Mouse (Mus musculus): Measurements from ENCODE around the gene Abcf2. TPM values are rescaled to one million over a fixed set of nuclear protein-coding genes. Genes with fewer than 3 reads are reported as not detected.

Abcf2 gene
- polyA plus RNA-seq, 1 experiment from 2014 or later: 118 TPM

DNA sequence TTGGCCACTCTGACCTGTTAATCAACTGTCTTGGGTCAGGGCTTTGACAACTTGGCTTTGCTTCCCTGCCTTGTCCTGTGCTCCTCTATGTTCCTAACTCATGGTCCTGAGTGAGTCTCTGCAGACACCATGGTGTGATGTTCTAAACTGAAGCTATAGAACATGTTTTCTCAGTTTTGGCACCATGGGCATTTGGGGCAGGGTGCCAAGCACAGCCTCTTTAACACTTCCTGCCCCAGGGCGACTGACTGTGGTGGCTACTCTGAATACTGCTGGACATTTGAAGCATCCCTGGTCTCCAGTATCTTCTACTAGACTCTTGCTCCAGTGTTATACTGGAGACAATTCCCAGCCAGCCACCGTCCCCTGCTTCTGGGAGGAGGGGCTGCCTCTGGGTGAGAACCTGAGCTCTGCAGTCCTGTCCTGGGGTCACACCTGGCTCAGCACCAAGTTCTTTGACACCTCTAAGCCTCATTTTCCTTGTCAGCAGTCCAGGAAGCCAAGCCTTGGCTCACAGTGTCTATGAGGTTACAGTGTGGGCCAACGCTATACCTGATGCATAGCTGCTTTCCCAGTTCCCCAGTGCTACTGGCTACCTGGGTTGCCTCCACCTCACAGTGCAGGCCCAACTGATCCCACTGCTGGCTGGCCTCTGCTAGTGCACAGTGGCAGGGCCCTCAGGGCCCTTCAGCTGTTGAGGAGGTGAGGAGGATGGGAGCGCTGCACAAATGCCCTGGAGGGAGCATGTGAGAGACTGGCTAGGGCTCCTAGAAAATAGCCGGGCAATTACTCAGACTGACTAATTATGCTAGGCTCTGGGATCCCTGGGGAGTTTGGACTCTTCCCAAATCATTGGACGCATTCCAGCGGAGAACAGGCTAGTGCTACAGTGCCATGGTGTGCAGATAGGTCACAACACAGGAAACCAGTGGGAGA lies 34.4 kb upstream of the Abcf2 start:
- H3K4me1 ChIP-seq: peaks cover 22% of the 10 kb centered on the region
- no peak overlapping the region for H3K4me3 ChIP-seq (replicated peaks)
- no peaks in the 10 kb centered on the region for H3K9me3 ChIP-seq (replicated peaks)
- H3K9ac ChIP-seq: no peak overlapping the region
- ATAC-seq (replicated peaks; ENCODE audit: low FRiP score): peak; percentile 41; the same call in 1 of the 2 replicates
- H3K27me3 ChIP-seq: no peaks in the 10 kb centered on the region; the same call in 1 of the 2 replicates
- H3K36me3 ChIP-seq: no peaks in the 10 kb centered on the region
- WGBS: 54% methylated on average over 7 of the region's 7 CpGs
- no peak overlapping the region for H3K4me2 ChIP-seq
- H3K27ac ChIP-seq: no peak overlapping the region

DNA sequence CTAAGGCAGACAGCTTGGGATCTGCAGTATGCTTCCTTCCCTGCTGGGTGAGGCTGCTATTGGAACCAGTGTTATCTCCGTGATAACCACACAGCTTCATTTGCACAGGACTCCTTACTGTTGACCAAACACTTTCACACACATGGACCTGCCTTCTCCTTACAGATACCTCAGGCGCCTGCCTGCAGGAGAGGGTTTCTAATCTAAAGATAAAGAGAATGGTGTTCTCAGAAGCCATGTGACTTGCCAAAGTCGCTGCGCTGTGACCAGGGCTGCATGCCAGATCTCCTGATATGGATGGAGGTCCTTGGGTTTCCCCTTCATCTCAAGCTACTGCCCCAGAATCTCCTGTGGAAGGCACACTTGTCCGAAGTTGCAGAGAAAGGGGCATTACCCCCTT lies 32.1 kb upstream of the Abcf2 start:
- Histone ChIP-seq H3K4me2 (no peak overlapping the region), H3K27ac (no peak overlapping the region), H3K36me3 (no peaks in the 10 kb centered on the region), H3K4me1 (peaks cover 41% of the 10 kb centered on the region), H3K9ac (no peak overlapping the region), H3K4me3 (replicated peaks) (no peak overlapping the region), H3K27me3 (no peaks in the 10 kb centered on the region; the same call in 1 of the 2 replicates), H3K9me3 (replicated peaks) (no peaks in the 10 kb centered on the region)
- 60% methylated on average over 5 of the region's 5 CpGs for WGBS
- no peak for ATAC-seq (replicated peaks; ENCODE audit: low FRiP score)

DNA sequence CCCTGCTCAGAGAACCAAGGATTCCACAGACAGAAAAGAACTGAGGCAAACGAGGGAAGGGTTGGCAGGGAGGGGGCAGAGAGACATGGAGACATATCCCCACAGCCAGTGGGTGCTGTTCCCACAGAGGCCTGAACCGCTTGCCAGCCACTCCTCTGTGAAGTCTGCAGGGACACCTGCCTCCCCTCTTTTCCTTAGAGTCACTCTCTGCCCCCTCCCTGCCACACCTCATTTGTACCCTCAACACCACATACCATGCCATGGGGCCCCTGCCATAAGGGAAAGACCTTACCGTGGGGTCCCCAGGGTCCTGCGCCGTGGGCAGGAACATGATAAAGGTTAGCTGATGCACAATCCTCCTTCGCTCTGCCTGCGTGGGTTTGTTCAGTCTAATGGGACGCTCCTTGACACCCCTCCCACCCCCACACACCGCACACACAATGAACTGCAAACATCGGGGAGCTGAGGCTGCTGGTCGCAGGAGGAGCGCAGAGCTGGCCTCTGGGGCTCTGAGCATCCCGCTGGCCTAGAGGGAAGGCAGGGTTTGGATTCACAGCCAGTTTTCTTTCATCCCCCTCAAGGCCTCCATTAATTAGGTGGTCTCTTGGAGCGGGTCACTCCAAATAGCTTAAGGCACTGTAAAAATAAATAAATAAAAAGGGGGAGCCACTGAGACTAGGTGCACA lies 28.9 kb upstream of the Abcf2 start:
- Histone ChIP-seq H3K27ac (peak overlapping the region; percentile 99), H3K4me1 (peaks cover 58% of the 10 kb centered on the region), H3K36me3 (no peaks in the 10 kb centered on the region), H3K27me3 (no peaks in the 10 kb centered on the region; the same call in 1 of the 2 replicates), H3K4me3 (replicated peaks) (no peak overlapping the region), H3K9ac (peak overlapping the region; percentile 86; the same call in 1 of the 2 replicates), H3K9me3 (replicated peaks) (no peaks in the 10 kb centered on the region), H3K4me2 (peak overlapping the region; percentile 71)
- WGBS: 30% methylated on average over 14 of the region's 14 CpGs
- no peak for ATAC-seq (replicated peaks; ENCODE audit: low FRiP score)

DNA sequence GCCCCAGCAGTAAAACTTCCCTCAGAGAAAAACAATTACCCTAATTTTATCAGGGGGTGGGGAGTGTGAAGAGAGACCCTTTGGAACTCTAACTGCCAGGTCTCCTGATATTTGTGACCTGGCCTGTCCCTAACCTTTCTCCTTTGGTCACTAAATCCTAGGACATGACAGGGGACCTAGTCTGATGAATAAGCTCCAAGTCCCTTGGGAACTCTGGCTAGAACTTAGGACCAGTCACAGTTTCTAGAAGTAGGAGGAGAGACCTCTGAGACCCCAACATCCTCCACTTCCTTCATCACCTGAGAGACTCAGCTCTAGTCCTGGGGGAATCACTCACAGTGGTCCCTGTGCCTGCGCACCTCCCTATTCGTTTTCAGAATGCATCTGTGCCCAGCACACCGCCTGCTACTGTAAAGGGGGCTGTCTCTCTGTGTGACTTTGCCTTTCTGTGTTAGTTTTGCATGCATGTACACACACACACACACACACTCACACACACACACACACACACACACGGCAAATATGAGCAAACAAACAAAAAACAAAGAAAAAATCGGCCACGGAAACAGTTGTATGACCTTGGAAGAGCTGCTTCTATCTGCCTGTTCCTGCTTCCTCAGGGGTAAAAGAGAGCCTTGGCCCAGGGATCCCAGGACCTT lies 28.2 kb upstream of the Abcf2 start:
- no peak for ATAC-seq (replicated peaks; ENCODE audit: low FRiP score)
- Histone ChIP-seq H3K27ac (peak overlapping the region; percentile 99), H3K36me3 (no peaks in the 10 kb centered on the region), H3K4me3 (replicated peaks) (peak overlapping the region; percentile 75), H3K4me1 (peaks cover 65% of the 10 kb centered on the region), H3K4me2 (peak overlapping the region; percentile 71), H3K9me3 (replicated peaks) (no peaks in the 10 kb centered on the region), H3K9ac (peak overlapping the region; percentile 86), H3K27me3 (no peaks in the 10 kb centered on the region; the same call in 1 of the 2 replicates)
- 13% methylated on average over 6 of the region's 6 CpGs for WGBS

DNA sequence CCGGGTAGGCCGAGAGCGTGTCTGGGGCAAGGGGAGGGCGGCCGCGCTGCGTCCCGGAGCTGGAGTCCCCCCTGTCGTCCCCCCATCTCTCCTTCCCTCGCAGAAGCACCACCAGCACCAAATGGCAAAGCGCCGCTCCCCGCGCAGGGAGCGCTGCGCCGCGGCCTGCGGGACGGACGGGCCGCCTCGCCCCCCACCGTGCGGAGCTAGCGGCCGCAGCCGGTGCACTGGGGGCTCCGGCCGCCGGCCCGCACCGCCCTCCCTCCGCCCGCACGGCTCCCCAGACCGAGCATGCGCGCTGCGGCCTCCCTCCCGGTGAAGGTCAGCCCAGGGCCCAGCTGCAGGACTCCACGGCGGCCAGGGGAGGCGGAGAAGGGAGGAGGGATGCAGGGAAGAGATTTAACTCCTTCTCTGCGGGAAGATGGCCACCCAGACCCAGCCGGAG lies 27.4 kb upstream of the Abcf2 start:
- peak; percentile 78 for ATAC-seq (replicated peaks; ENCODE audit: low FRiP score)

DNA sequence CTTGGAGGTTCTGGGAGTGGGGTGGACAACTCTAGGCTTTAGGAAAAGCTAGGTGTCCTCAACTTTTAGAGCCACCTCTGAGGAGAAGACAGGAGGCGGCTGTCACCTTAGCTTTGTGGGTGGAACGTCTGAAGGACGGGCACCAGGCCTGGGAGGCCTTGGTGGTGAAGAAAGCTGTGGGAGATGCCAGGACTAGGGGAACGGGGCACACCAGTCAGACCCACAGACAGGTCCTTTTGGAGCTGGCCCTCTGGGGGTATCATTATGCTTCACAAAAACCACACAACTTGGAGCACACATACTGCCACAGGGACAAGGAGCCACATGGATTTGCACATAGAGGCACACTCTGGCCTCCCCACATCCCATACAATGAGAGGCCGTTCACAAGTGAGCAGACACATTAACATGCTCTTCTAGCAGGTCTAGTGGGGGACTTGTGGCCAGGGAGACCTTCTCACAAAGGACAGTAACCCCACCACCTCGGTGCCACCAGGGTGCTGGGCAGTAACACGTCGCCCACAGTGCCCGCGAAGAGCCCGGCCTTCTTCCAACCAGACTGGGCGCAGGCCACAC lies 26.9 kb upstream of the Abcf2 start:
- 18% methylated on average over 12 of the region's 12 CpGs for WGBS
- peaks cover 71% of the 10 kb centered on the region for H3K4me1 ChIP-seq
- no peaks in the 10 kb centered on the region for H3K36me3 ChIP-seq
- H3K4me2 ChIP-seq: peak overlapping the region; percentile 71
- H3K27ac ChIP-seq: peak overlapping the region; percentile 99
- no peak for ATAC-seq (replicated peaks; ENCODE audit: low FRiP score)
- no peaks in the 10 kb centered on the region for H3K9me3 ChIP-seq (replicated peaks)
- H3K4me3 ChIP-seq (replicated peaks): peak overlapping the region; percentile 75
- H3K27me3 ChIP-seq: no peaks in the 10 kb centered on the region; the same call in 1 of the 2 replicates
- H3K9ac ChIP-seq: peak overlapping the region; percentile 86

More for the DNA sequence above, 27.4 kb upstream of the Abcf2 start:
- Histone ChIP-seq H3K36me3 (no peaks in the 10 kb centered on the region), H3K4me3 (replicated peaks) (peak overlapping the region; percentile 75), H3K27me3 (no peaks in the 10 kb centered on the region; the same call in 1 of the 2 replicates), H3K4me1 (peaks cover 69% of the 10 kb centered on the region), H3K9me3 (replicated peaks) (no peaks in the 10 kb centered on the region), H3K27ac (peak overlapping the region; percentile 99), H3K9ac (peak overlapping the region; percentile 86), H3K4me2 (peak overlapping the region; percentile 71)
- under 1% methylated on average over 44 of the region's 46 CpGs for WGBS

DNA sequence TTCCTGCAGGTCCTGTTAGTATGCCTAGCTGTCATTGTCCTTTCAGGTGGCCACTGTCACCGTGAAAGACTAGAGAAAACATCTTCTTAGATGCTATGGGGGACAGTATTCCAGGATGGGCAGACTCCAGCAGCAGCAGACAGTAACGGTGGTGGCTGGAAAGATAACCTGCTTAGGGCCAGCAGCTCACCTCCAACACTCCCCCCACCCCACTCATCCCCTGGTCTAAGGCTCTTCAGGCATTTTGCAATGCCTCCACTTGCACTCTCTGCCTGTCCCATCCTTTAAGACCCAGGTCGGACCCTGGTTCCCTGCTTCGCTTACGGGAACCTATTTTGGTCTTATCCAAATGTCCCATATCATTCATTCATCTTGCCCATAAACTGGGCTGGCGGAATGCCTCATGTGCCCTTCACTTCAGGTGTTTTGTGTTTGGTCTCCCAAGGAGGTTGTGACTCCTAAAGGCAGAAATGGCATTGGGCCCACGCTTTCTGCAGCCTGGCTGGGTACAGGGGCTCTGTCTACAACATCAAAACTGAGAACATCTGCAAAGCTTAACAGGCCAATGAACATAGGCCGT lies 26.3 kb upstream of the Abcf2 start:
- 57% methylated on average over 8 of the region's 8 CpGs for WGBS
- no peaks in the 10 kb centered on the region for H3K27me3 ChIP-seq
- ATAC-seq (replicated peaks; ENCODE audit: low FRiP score): no peak
- no peaks in the 10 kb centered on the region for H3K9me3 ChIP-seq (replicated peaks)
- H3K36me3 ChIP-seq: no peaks in the 10 kb centered on the region
- H3K4me3 ChIP-seq (replicated peaks): peak overlapping the region; percentile 66; the same call in 1 of the 2 replicates
- peak overlapping the region; percentile 86 for H3K9ac ChIP-seq
- peak overlapping the region; percentile 90 for H3K4me2 ChIP-seq
- H3K27ac ChIP-seq: peak overlapping the region; percentile 99
- peaks cover 76% of the 10 kb centered on the region for H3K4me1 ChIP-seq

DNA sequence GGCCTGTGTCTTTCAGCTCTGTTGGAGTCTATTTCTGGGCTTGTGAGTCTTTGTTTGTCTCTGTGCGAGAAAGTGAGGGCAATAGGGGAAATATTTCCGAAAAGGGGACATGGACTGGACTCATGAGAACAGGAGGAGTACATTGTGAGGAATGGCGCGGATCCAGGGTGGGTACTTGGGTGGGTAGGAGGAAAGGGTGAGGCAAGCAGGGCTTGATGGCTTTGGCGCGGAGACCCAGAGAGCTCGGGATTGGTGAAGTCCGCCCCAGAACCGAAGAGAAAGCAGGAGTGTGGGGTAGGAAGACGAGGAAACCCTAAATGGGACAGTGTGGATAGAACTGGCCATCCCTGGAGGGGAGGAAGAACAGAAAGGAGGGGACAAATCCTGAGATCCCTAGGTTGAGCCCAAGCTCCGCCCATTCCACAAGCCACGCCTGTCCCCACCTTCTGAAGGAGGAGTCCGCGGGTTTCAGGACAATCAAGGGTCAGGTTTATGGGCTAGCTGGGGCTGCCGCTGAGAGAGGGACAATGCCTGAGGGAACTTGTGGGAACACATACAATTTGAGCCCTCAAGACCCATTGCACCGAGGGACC lies 25.6 kb upstream of the Abcf2 start:
- peaks cover 5% of the 10 kb centered on the region; the same call in 1 of the 2 replicates for H3K27me3 ChIP-seq
- no peaks in the 10 kb centered on the region for H3K36me3 ChIP-seq
- ATAC-seq (replicated peaks; ENCODE audit: low FRiP score): peak; percentile 75
- peak overlapping the region; percentile 90 for H3K4me2 ChIP-seq
- peak overlapping the region; percentile 66 for H3K4me3 ChIP-seq (replicated peaks)
- H3K9ac ChIP-seq: peak overlapping the region; percentile 79
- peak overlapping the region; percentile 99 for H3K27ac ChIP-seq
- H3K9me3 ChIP-seq (replicated peaks): no peaks in the 10 kb centered on the region
- WGBS: 3% methylated on average over 16 of the region's 16 CpGs
- H3K4me1 ChIP-seq: peaks cover 79% of the 10 kb centered on the region

DNA sequence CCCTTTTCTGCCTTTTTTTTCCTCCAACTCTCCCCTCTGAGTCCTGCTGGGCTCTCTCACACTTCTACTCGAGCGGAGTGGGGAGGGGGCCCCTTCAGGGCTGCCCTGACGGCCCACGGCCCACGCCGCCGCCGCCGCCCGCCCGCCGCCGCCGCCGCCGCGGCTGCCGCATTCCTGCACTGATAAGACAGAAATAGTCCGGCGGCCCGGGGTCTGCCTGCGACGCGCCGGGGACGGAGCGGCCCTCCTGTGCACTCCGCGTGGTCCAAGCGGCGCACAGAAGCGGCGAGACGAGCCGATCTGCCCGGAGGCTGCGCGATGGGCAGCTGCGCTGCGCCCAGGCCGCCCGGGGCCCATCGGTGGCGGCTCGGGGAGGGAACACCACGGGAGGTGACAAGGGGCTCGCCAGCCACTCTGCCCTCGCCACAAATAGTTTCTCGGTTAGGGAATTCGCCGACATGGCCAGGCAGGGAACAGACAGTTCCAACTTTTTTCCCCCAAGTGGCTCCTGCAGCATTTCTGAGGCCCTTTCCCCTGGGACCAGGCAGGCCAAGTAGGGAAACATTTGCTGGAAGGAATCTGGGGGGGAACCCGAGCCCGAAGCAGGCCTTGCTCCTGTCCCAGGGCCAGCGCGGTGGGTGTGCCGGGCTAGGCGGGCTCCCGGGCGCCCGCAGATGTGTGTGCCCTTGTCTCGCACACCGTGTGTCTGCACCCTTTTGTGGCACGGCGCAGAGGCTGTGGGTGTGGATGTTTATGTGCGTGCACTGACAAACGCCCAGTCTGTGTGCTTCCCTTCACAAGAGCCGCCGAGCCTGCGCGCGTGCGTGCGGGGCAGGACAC lies 24.9 kb upstream of the Abcf2 start:
- Histone ChIP-seq H3K9ac (peak overlapping the region; percentile 79), H3K27ac (peak overlapping the region; percentile 99), H3K4me3 (replicated peaks) (peak overlapping the region; percentile 66), H3K4me2 (peak overlapping the region; percentile 90), H3K36me3 (no peaks in the 10 kb centered on the region), H3K27me3 (peaks cover 6% of the 10 kb centered on the region; the same call in 1 of the 2 replicates), H3K4me1 (peaks cover 83% of the 10 kb centered on the region), H3K9me3 (replicated peaks) (no peaks in the 10 kb centered on the region)
- under 1% methylated on average over 73 of the region's 73 CpGs for WGBS
- ATAC-seq (replicated peaks; ENCODE audit: low FRiP score): peak; percentile 37
